Mouse (Mus musculus): ENCODE measurements at regions not wholly inside any gene's neighbourhood (a gene's known extent, or its start where the extent isn't known, plus 50 kb on each side); places are given as distances from the start of the nearest gene placed in this dataset.

- Histone ChIP-seq H3K36me3 (replicated peaks; ENCODE audit: control insufficient read depth, insufficient read depth, low read depth, low read length) (no peaks in the 10 kb centered on the region), H3K27me3 (ENCODE audit: control insufficient read depth, insufficient read depth, low read length) (no peaks in the 10 kb centered on the region), H3K27ac (replicated peaks; ENCODE audit: low read depth, low read length) (no peak overlapping the region), H3K4me2 (ENCODE audit: low read depth, low read length) (no peak overlapping the region), H3K9me3 (replicated peaks; ENCODE audit: control insufficient read depth, low read length) (no peaks in the 10 kb centered on the region), H3K4me1 (ENCODE audit: control insufficient read depth, insufficient read depth, low read length) (no peaks in the 10 kb centered on the region), H3K9ac (replicated peaks; ENCODE audit: low read length) (no peak overlapping the region), H3K4me3 (ENCODE audit: low read depth, low read length) (no peak overlapping the region)
- no peak for DNase-seq (ENCODE audit: low spot score)
- 81% methylated on average over 9 of the region's 9 CpGs for WGBS
- no peak for ATAC-seq (replicated peaks; ENCODE audit: insufficient number of reproducible peaks, low FRiP score, low TSS enrichment, low read depth)
Observed at GRCm38 (mm10) chr13:30050745-30051508, 65.1 kb upstream of the E2f3 start.

DNA sequence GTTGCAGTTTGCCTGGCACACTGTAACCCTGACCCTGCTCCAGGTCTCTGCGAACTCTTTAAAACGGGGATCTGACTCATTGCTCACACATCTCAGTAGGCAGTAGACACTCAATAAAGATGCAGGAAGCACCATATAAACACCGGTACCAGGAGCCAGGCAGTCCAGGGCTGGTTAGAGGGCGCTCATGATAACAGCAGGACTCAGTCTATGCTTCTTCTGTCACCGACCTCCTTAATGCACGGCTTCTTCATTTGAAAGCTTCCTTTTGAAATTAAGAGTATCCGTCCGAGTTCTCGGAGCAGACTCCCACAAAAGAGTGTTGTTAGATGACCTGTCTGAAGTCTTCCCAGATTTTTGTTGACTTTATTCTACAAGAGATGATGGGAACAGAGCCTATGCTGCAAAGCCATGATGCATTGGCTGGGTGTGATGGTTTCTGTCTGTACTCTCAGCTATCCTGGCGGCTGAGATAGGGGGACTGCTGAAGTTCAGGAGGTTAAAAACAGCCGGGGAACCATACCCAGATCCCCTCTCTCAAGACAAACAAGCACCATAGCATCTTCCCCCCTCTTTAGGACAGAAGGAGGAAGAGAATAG lies 62.5 kb upstream of the E2f3 start:
- 85% methylated on average over 11 of the region's 11 CpGs for WGBS
- Histone ChIP-seq H3K4me3 (ENCODE audit: low read depth, low read length) (no peak overlapping the region), H3K36me3 (replicated peaks; ENCODE audit: control insufficient read depth, insufficient read depth, low read depth, low read length) (no peaks in the 10 kb centered on the region), H3K4me2 (ENCODE audit: low read depth, low read length) (no peak overlapping the region), H3K4me1 (ENCODE audit: control insufficient read depth, insufficient read depth, low read length) (no peaks in the 10 kb centered on the region), H3K27ac (replicated peaks; ENCODE audit: low read depth, low read length) (no peak overlapping the region), H3K27me3 (ENCODE audit: control insufficient read depth, insufficient read depth, low read length) (no peaks in the 10 kb centered on the region), H3K9me3 (replicated peaks; ENCODE audit: control insufficient read depth, low read length) (no peaks in the 10 kb centered on the region), H3K9ac (replicated peaks; ENCODE audit: low read length) (no peak overlapping the region)
- ATAC-seq (replicated peaks; ENCODE audit: insufficient number of reproducible peaks, low FRiP score, low TSS enrichment, low read depth) (no peak), DNase-seq (ENCODE audit: low spot score) (no peak)

GRCm38 (mm10) chr13:30046504-30047169 lies 60.8 kb upstream of the E2f3 start:
- no peak overlapping the region for H3K4me3 ChIP-seq (ENCODE audit: low read depth, low read length)
- H3K9me3 ChIP-seq (replicated peaks; ENCODE audit: control insufficient read depth, low read length): no peaks in the 10 kb centered on the region
- H3K27me3 ChIP-seq (ENCODE audit: control insufficient read depth, insufficient read depth, low read length): no peaks in the 10 kb centered on the region
- no peak overlapping the region for H3K4me2 ChIP-seq (ENCODE audit: low read depth, low read length)
- H3K36me3 ChIP-seq (replicated peaks; ENCODE audit: control insufficient read depth, insufficient read depth, low read depth, low read length): no peaks in the 10 kb centered on the region
- H3K27ac ChIP-seq (replicated peaks; ENCODE audit: low read depth, low read length): no peak overlapping the region
- no peak overlapping the region for H3K9ac ChIP-seq (replicated peaks; ENCODE audit: low read length)
- ATAC-seq (replicated peaks; ENCODE audit: insufficient number of reproducible peaks, low FRiP score, low TSS enrichment, low read depth) (no peak), DNase-seq (ENCODE audit: low spot score) (no peak)
- H3K4me1 ChIP-seq (ENCODE audit: control insufficient read depth, insufficient read depth, low read length): no peaks in the 10 kb centered on the region
- 87% methylated on average over 5 of the region's 5 CpGs for WGBS

- WGBS: 65% methylated on average over 14 of the region's 15 CpGs
- H3K4me1 ChIP-seq (ENCODE audit: control insufficient read depth, insufficient read depth, low read length): no peaks in the 10 kb centered on the region
- H3K9ac ChIP-seq (replicated peaks; ENCODE audit: low read length): no peak overlapping the region
- no peak overlapping the region for H3K4me3 ChIP-seq (ENCODE audit: low read depth, low read length)
- ATAC-seq (replicated peaks; ENCODE audit: insufficient number of reproducible peaks, low FRiP score, low TSS enrichment, low read depth) (no peak), DNase-seq (ENCODE audit: low spot score) (no peak)
- H3K27me3 ChIP-seq (ENCODE audit: control insufficient read depth, insufficient read depth, low read length): no peaks in the 10 kb centered on the region
- no peak overlapping the region for H3K27ac ChIP-seq (replicated peaks; ENCODE audit: low read depth, low read length)
- no peaks in the 10 kb centered on the region for H3K36me3 ChIP-seq (replicated peaks; ENCODE audit: control insufficient read depth, insufficient read depth, low read depth, low read length)
- H3K4me2 ChIP-seq (ENCODE audit: low read depth, low read length): no peak overlapping the region
- H3K9me3 ChIP-seq (replicated peaks; ENCODE audit: control insufficient read depth, low read length): no peaks in the 10 kb centered on the region
Observed at GRCm38 (mm10) chr13:30046061-30046460, 60.2 kb upstream of the E2f3 start.

GRCm38 (mm10) chr13:30045225-30045624 lies 59.4 kb upstream of the E2f3 start:
- ATAC-seq (replicated peaks; ENCODE audit: insufficient number of reproducible peaks, low FRiP score, low TSS enrichment, low read depth) (no peak), DNase-seq (ENCODE audit: low spot score) (no peak)
- Histone ChIP-seq H3K9me3 (replicated peaks; ENCODE audit: control insufficient read depth, low read length) (no peaks in the 10 kb centered on the region), H3K27me3 (ENCODE audit: control insufficient read depth, insufficient read depth, low read length) (no peaks in the 10 kb centered on the region), H3K9ac (replicated peaks; ENCODE audit: low read length) (no peak overlapping the region), H3K4me2 (ENCODE audit: low read depth, low read length) (no peak overlapping the region), H3K4me1 (ENCODE audit: control insufficient read depth, insufficient read depth, low read length) (no peaks in the 10 kb centered on the region), H3K36me3 (replicated peaks; ENCODE audit: control insufficient read depth, insufficient read depth, low read depth, low read length) (no peaks in the 10 kb centered on the region), H3K27ac (replicated peaks; ENCODE audit: low read depth, low read length) (no peak overlapping the region), H3K4me3 (ENCODE audit: low read depth, low read length) (no peak overlapping the region)
- WGBS: 79% methylated on average over 6 of the region's 6 CpGs

DNA sequence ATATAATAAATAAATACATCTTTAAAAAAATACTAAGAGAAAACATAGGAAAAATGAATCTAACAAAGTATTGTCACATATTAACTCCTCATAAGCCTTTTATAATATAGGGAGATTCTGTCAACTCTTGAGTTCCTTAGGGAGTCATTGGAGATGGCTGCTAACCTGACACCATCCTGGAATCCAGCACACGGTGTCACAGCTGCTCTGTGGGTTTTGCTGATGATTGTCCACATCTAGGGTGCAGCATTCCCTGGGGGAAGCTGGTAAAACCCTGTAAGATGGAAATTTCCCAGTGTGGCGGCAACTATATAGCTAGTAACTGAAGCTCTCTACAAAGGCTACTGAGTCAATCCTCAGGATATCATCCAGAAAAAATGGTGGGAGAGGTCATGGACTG lies 58.9 kb upstream of the E2f3 start:
- no peaks in the 10 kb centered on the region for H3K27me3 ChIP-seq (ENCODE audit: control insufficient read depth, insufficient read depth, low read length)
- no peak overlapping the region for H3K4me3 ChIP-seq (ENCODE audit: low read depth, low read length)
- no peaks in the 10 kb centered on the region for H3K36me3 ChIP-seq (replicated peaks; ENCODE audit: control insufficient read depth, insufficient read depth, low read depth, low read length)
- ATAC-seq (replicated peaks; ENCODE audit: insufficient number of reproducible peaks, low FRiP score, low TSS enrichment, low read depth) (no peak), DNase-seq (ENCODE audit: low spot score) (no peak)
- H3K4me2 ChIP-seq (ENCODE audit: low read depth, low read length): no peak overlapping the region
- H3K9me3 ChIP-seq (replicated peaks; ENCODE audit: control insufficient read depth, low read length): no peaks in the 10 kb centered on the region
- no peak overlapping the region for H3K9ac ChIP-seq (replicated peaks; ENCODE audit: low read length)
- H3K27ac ChIP-seq (replicated peaks; ENCODE audit: low read depth, low read length): no peak overlapping the region
- H3K4me1 ChIP-seq (ENCODE audit: control insufficient read depth, insufficient read depth, low read length): no peaks in the 10 kb centered on the region
- WGBS: 71% methylated on average over 2 of the region's 2 CpGs

- WGBS: 84% methylated on average over 15 of the region's 15 CpGs
- ATAC-seq (replicated peaks; ENCODE audit: insufficient number of reproducible peaks, low FRiP score, low TSS enrichment, low read depth): no peak
Observed at GRCm38 (mm10) chr13:30042689-30043320, 56.9 kb upstream of the E2f3 start.

More at GRCm38 (mm10) chr13:30042689-30043320, 56.9 kb upstream of the E2f3 start:
- H3K4me3 ChIP-seq (ENCODE audit: low read depth, low read length): no peak overlapping the region
- DNase-seq (ENCODE audit: low spot score): no peak
- H3K9ac ChIP-seq (replicated peaks; ENCODE audit: low read length): no peak overlapping the region
- no peaks in the 10 kb centered on the region for H3K9me3 ChIP-seq (replicated peaks; ENCODE audit: control insufficient read depth, low read length)
- H3K4me2 ChIP-seq (ENCODE audit: low read depth, low read length): no peak overlapping the region
- no peak overlapping the region for H3K27ac ChIP-seq (replicated peaks; ENCODE audit: low read depth, low read length)
- no peaks in the 10 kb centered on the region for H3K4me1 ChIP-seq (ENCODE audit: control insufficient read depth, insufficient read depth, low read length)
- H3K27me3 ChIP-seq (ENCODE audit: control insufficient read depth, insufficient read depth, low read length): no peaks in the 10 kb centered on the region
- H3K36me3 ChIP-seq (replicated peaks; ENCODE audit: control insufficient read depth, insufficient read depth, low read depth, low read length): no peaks in the 10 kb centered on the region
